Mouse (Mus musculus): ENCODE data around the gene Wtap. TPM values are rescaled to one million over a fixed set of nuclear protein-coding genes. Genes with fewer than 3 reads are reported as not detected.
"Not testable (repeated sequence)": the region's sequence is repeated elsewhere in the genome, so short reads cannot be mapped to it uniquely, and the experiment has no call there.

Wtap gene
- polyA plus RNA-seq, 1 experiment from 2014 or later: 76.1 TPM

- no peaks in the 10 kb centered on the region for H3K27me3 ChIP-seq
- ATAC-seq (replicated peaks; ENCODE audit: insufficient number of reproducible peaks, insufficient read depth, low FRiP score, low read depth): no peak
- no peak overlapping the region for H3K4me3 ChIP-seq
- H3K9ac ChIP-seq: no peak overlapping the region
- WGBS: 62% methylated on average over 4 of the region's 4 CpGs
- no peak overlapping the region for H3K4me2 ChIP-seq
- H3K4me1 ChIP-seq (replicated peaks): peaks cover 3% of the 10 kb centered on the region; the same call in 1 of the 2 replicates
- no peaks in the 10 kb centered on the region for H3K36me3 ChIP-seq
- no peaks in the 10 kb centered on the region for H3K9me3 ChIP-seq (replicated peaks)
- H3K27ac ChIP-seq: no peak overlapping the region
Observed at GRCm38 (mm10) chr17:12935719-12936118, 58.2 kb downstream of the Wtap start.

- WGBS: 83% methylated on average over 5 of the region's 5 CpGs
- not testable (repeated sequence) for H3K4me3 ChIP-seq; ATAC-seq (replicated peaks; ENCODE audit: insufficient number of reproducible peaks, insufficient read depth, low FRiP score, low read depth); H3K9ac ChIP-seq; H3K9me3 ChIP-seq (replicated peaks); H3K4me1 ChIP-seq (replicated peaks); H3K27ac ChIP-seq; H3K36me3 ChIP-seq; H3K27me3 ChIP-seq; H3K4me2 ChIP-seq
Observed at GRCm38 (mm10) chr17:12931576-12931975, 62.4 kb downstream of the Wtap start.

- 88% methylated on average over 8 of the region's 8 CpGs for WGBS
- H3K4me1 ChIP-seq (replicated peaks): no peaks in the 10 kb centered on the region
- H3K4me2 ChIP-seq: no peak overlapping the region
- no peak overlapping the region for H3K27ac ChIP-seq
- no peak overlapping the region for H3K9ac ChIP-seq
- no peaks in the 10 kb centered on the region for H3K27me3 ChIP-seq
- H3K36me3 ChIP-seq: peaks cover 56% of the 10 kb centered on the region
- no peak overlapping the region for H3K4me3 ChIP-seq
- no peak for ATAC-seq (replicated peaks; ENCODE audit: insufficient number of reproducible peaks, insufficient read depth, low FRiP score, low read depth)
- H3K9me3 ChIP-seq (replicated peaks): no peaks in the 10 kb centered on the region
Observed at GRCm38 (mm10) chr17:12925703-12926180, 68.2 kb downstream of the Wtap start.

GRCm38 (mm10) chr17:12925001-12925400, 69.0 kb downstream of the Wtap start:
- no peak for ATAC-seq (replicated peaks; ENCODE audit: insufficient number of reproducible peaks, insufficient read depth, low FRiP score, low read depth)
- Histone ChIP-seq H3K4me3 (no peak overlapping the region), H3K27ac (no peak overlapping the region), H3K4me2 (no peak overlapping the region), H3K9me3 (replicated peaks) (no peaks in the 10 kb centered on the region), H3K27me3 (no peaks in the 10 kb centered on the region), H3K9ac (no peak overlapping the region), H3K36me3 (peaks cover 63% of the 10 kb centered on the region), H3K4me1 (replicated peaks) (no peaks in the 10 kb centered on the region)
- 84% methylated on average over 3 of the region's 3 CpGs for WGBS

- H3K27ac ChIP-seq: no peak overlapping the region
- no peak overlapping the region for H3K9ac ChIP-seq
- peaks cover 6% of the 10 kb centered on the region for H3K4me1 ChIP-seq (replicated peaks)
- no peaks in the 10 kb centered on the region for H3K27me3 ChIP-seq
- WGBS: 94% methylated on average over 1 of the region's 1 CpGs
- no peak overlapping the region for H3K4me2 ChIP-seq
- H3K4me3 ChIP-seq: no peak overlapping the region
- H3K36me3 ChIP-seq: peaks cover 72% of the 10 kb centered on the region
- no peak for ATAC-seq (replicated peaks; ENCODE audit: insufficient number of reproducible peaks, insufficient read depth, low FRiP score, low read depth)
- no peaks in the 10 kb centered on the region for H3K9me3 ChIP-seq (replicated peaks)
Observed at GRCm38 (mm10) chr17:12921073-12921472, 72.9 kb downstream of the Wtap start.

Other genes starting within 250 kb of the Wtap start
- 121 and 127 TPM in 2 replicates for gene Igf2r, start 224.5 kb downstream of the Wtap start, polyA plus RNA-seq (2015; fragmentation: Nextera tagmentation; extraction: Ambion mirVana)
- gene Mas1, start 126.0 kb downstream of the Wtap start, polyA plus RNA-seq (2015; fragmentation: Nextera tagmentation; extraction: Ambion mirVana): 0.49 and 0.66 TPM in 2 replicates
- gene Mrgprh, start 118.1 kb downstream of the Wtap start, polyA plus RNA-seq (2015; fragmentation: Nextera tagmentation; extraction: Ambion mirVana): 0.08 TPM in 1 of 2 replicates, not detected in the other
- 0.77 and 1.3 TPM in 2 replicates for gene Pnldc1, start 83.9 kb downstream of the Wtap start, polyA plus RNA-seq (2015; fragmentation: Nextera tagmentation; extraction: Ambion mirVana)
- 283 and 316 TPM in 2 replicates for gene Tcp1, start 78.5 kb downstream of the Wtap start, polyA plus RNA-seq (2015; fragmentation: Nextera tagmentation; extraction: Ambion mirVana)
- 165 and 199 TPM in 2 replicates for gene Mrpl18, start 77.8 kb downstream of the Wtap start, polyA plus RNA-seq (2015; fragmentation: Nextera tagmentation; extraction: Ambion mirVana)
- 0.29 and 0.40 TPM in 2 replicates for gene Acat3, start 53.6 kb downstream of the Wtap start, polyA plus RNA-seq (2015; fragmentation: Nextera tagmentation; extraction: Ambion mirVana)
- gene Acat2, start 33.4 kb downstream of the Wtap start, polyA plus RNA-seq (2015; fragmentation: Nextera tagmentation; extraction: Ambion mirVana): 26.5 and 46.7 TPM in 2 replicates
- 376 and 436 TPM in 2 replicates for gene Sod2, start 12.7 kb upstream of the Wtap start, polyA plus RNA-seq (2015; fragmentation: Nextera tagmentation; extraction: Ambion mirVana)
- gene Gpr31b, start 58.1 kb upstream of the Wtap start, polyA plus RNA-seq (2015; fragmentation: Nextera tagmentation; extraction: Ambion mirVana): 0.22 TPM in 1 of 2 replicates, not detected in the other
- 0.05 TPM in 1 of 2 replicates, not detected in the other for gene Tcp10b, start 66.9 kb upstream of the Wtap start, polyA plus RNA-seq (2015; fragmentation: Nextera tagmentation; extraction: Ambion mirVana)
- not detected in 2 replicates for gene Unc93a, start 137.6 kb upstream of the Wtap start, polyA plus RNA-seq (2015; fragmentation: Nextera tagmentation; extraction: Ambion mirVana)
- not detected in 2 replicates for gene Smok2a, start 227.0 kb upstream of the Wtap start, polyA plus RNA-seq (2015; fragmentation: Nextera tagmentation; extraction: Ambion mirVana)
- not detected in 2 replicates for gene Smok2b, start 236.1 kb upstream of the Wtap start, polyA plus RNA-seq (2015; fragmentation: Nextera tagmentation; extraction: Ambion mirVana)

Measured in heart, embryonic 15.5 days (tissue).